Mouse (Mus musculus): ENCODE measurements at regions not wholly inside any gene's neighbourhood (a gene's known extent, or its start where the extent isn't known, plus 50 kb on each side); places are given as distances from the start of the nearest gene placed in this dataset.

- Histone ChIP-seq H3K4me2 (no peak overlapping the region), H3K4me1 (replicated peaks) (no peaks in the 10 kb centered on the region), H3K9ac (no peak overlapping the region), H3K27me3 (no peaks in the 10 kb centered on the region), H3K36me3 (replicated peaks) (no peaks in the 10 kb centered on the region), H3K27ac (replicated peaks) (no peak overlapping the region), H3K9me3 (replicated peaks) (0 out of 2 replicates have a peak, but pooled peaks cover 2% of the 10 kb centered on the region), H3K4me3 (replicated peaks) (no peak overlapping the region)
- no peak for ATAC-seq (ENCODE audit: insufficient read depth)
- WGBS (ENCODE audit: insufficient replicate concordance), result 39% methylated on average over 3 of the region's 3 CpGs
These were observed 189.5 kb downstream of the Ajap1 start for GRCm38 (mm10) chr4:153293137-153293536.

- H3K36me3 ChIP-seq (replicated peaks), result no peaks in the 10 kb centered on the region
- no peaks in the 10 kb centered on the region for H3K4me1 ChIP-seq (replicated peaks)
- H3K27me3 ChIP-seq, result no peaks in the 10 kb centered on the region
- ATAC-seq (ENCODE audit: insufficient read depth), result no peak
- no peak overlapping the region for H3K4me2 ChIP-seq
- H3K9me3 ChIP-seq (replicated peaks), result peaks cover 13% of the 10 kb centered on the region; the same call in 1 of the 2 replicates
- H3K27ac ChIP-seq (replicated peaks), result no peak overlapping the region
- no peak overlapping the region for H3K9ac ChIP-seq
- H3K4me3 ChIP-seq (replicated peaks), result no peak overlapping the region
- WGBS (ENCODE audit: insufficient replicate concordance), result 62% methylated on average over 8 of the region's 8 CpGs
These were observed 194.2 kb downstream of the Ajap1 start for GRCm38 (mm10) chr4:153288362-153288761.

GRCm38 (mm10) chr4:153284209-153284608 is 198.4 kb downstream of the Ajap1 start:
- Histone ChIP-seq H3K9me3 (replicated peaks) (peaks cover 16% of the 10 kb centered on the region), H3K27me3 (no peaks in the 10 kb centered on the region), H3K4me2 (no peak overlapping the region), H3K4me3 (replicated peaks) (no peak overlapping the region), H3K9ac (no peak overlapping the region), H3K4me1 (replicated peaks) (no peaks in the 10 kb centered on the region), H3K36me3 (replicated peaks) (no peaks in the 10 kb centered on the region), H3K27ac (replicated peaks) (no peak overlapping the region)
- ATAC-seq (ENCODE audit: insufficient read depth), result no peak
- WGBS (ENCODE audit: insufficient replicate concordance), result 75% methylated on average over 5 of the region's 5 CpGs

GRCm38 (mm10) chr4:153276571-153276970 is 206.0 kb downstream of the Ajap1 start:
- no peak overlapping the region for H3K4me2 ChIP-seq
- H3K4me1 ChIP-seq (replicated peaks), result no peaks in the 10 kb centered on the region
- H3K9ac ChIP-seq, result no peak overlapping the region
- no peak for ATAC-seq (ENCODE audit: insufficient read depth)
- H3K27ac ChIP-seq (replicated peaks), result no peak overlapping the region
- H3K27me3 ChIP-seq, result no peaks in the 10 kb centered on the region
- 0 out of 2 replicates have a peak, but pooled peaks cover 3% of the 10 kb centered on the region for H3K9me3 ChIP-seq (replicated peaks)
- no peak overlapping the region for H3K4me3 ChIP-seq (replicated peaks)
- WGBS (ENCODE audit: insufficient replicate concordance), result 60% methylated on average over 5 of the region's 5 CpGs
- H3K36me3 ChIP-seq (replicated peaks), result no peaks in the 10 kb centered on the region

GRCm38 (mm10) chr4:153271376-153271775 is 211.2 kb downstream of the Ajap1 start:
- Histone ChIP-seq H3K36me3 (replicated peaks) (no peaks in the 10 kb centered on the region), H3K4me3 (replicated peaks) (no peak overlapping the region), H3K4me2 (no peak overlapping the region), H3K27me3 (no peaks in the 10 kb centered on the region), H3K9me3 (replicated peaks) (no peaks in the 10 kb centered on the region), H3K9ac (no peak overlapping the region), H3K4me1 (replicated peaks) (no peaks in the 10 kb centered on the region), H3K27ac (replicated peaks) (no peak overlapping the region)
- no peak for ATAC-seq (ENCODE audit: insufficient read depth)
- 60% methylated on average over 5 of the region's 5 CpGs for WGBS (ENCODE audit: insufficient replicate concordance)

- Histone ChIP-seq H3K9me3 (replicated peaks) (peaks cover 10% of the 10 kb centered on the region), H3K4me1 (replicated peaks) (no peaks in the 10 kb centered on the region), H3K27ac (replicated peaks) (no peak overlapping the region), H3K4me3 (replicated peaks) (no peak overlapping the region), H3K9ac (no peak overlapping the region), H3K27me3 (no peaks in the 10 kb centered on the region), H3K4me2 (no peak overlapping the region), H3K36me3 (replicated peaks) (no peaks in the 10 kb centered on the region)
- 69% methylated on average over 15 of the region's 15 CpGs for WGBS (ENCODE audit: insufficient replicate concordance)
- no peak for ATAC-seq (ENCODE audit: insufficient read depth)
These were observed 219.3 kb downstream of the Ajap1 start for GRCm38 (mm10) chr4:153263216-153263805.

- H3K4me2 ChIP-seq, result no peak overlapping the region
- no peaks in the 10 kb centered on the region for H3K27me3 ChIP-seq
- no peak overlapping the region for H3K27ac ChIP-seq (replicated peaks)
- H3K9ac ChIP-seq, result no peak overlapping the region
- 52% methylated on average over 14 of the region's 14 CpGs for WGBS (ENCODE audit: insufficient replicate concordance)
- peaks cover 13% of the 10 kb centered on the region for H3K9me3 ChIP-seq (replicated peaks)
- no peak overlapping the region for H3K4me3 ChIP-seq (replicated peaks)
- ATAC-seq (ENCODE audit: insufficient read depth), result no peak
- no peaks in the 10 kb centered on the region for H3K36me3 ChIP-seq (replicated peaks)
- H3K4me1 ChIP-seq (replicated peaks), result no peaks in the 10 kb centered on the region
These were observed 221.6 kb downstream of the Ajap1 start for GRCm38 (mm10) chr4:153260941-153261557.

GRCm38 (mm10) chr4:153251943-153252342 is 230.7 kb downstream of the Ajap1 start:
- no peak overlapping the region for H3K4me2 ChIP-seq
- H3K4me1 ChIP-seq (replicated peaks), result no peaks in the 10 kb centered on the region
- H3K9ac ChIP-seq, result no peak overlapping the region
- H3K4me3 ChIP-seq (replicated peaks), result no peak overlapping the region
- H3K27me3 ChIP-seq, result no peaks in the 10 kb centered on the region
- no peak for ATAC-seq (ENCODE audit: insufficient read depth)
- no peaks in the 10 kb centered on the region for H3K36me3 ChIP-seq (replicated peaks)
- 50% methylated on average over 3 of the region's 3 CpGs for WGBS (ENCODE audit: insufficient replicate concordance)
- H3K9me3 ChIP-seq (replicated peaks), result no peaks in the 10 kb centered on the region
- no peak overlapping the region for H3K27ac ChIP-seq (replicated peaks)

- Histone ChIP-seq H3K9me3 (replicated peaks) (no peaks in the 10 kb centered on the region), H3K4me3 (replicated peaks) (no peak overlapping the region), H3K27ac (replicated peaks) (no peak overlapping the region), H3K27me3 (no peaks in the 10 kb centered on the region), H3K9ac (no peak overlapping the region), H3K4me2 (no peak overlapping the region), H3K4me1 (replicated peaks) (no peaks in the 10 kb centered on the region), H3K36me3 (replicated peaks) (no peaks in the 10 kb centered on the region)
- no peak for ATAC-seq (ENCODE audit: insufficient read depth)
- 60% methylated on average over 8 of the region's 8 CpGs for WGBS (ENCODE audit: insufficient replicate concordance)
These were observed 231.3 kb downstream of the Ajap1 start for GRCm38 (mm10) chr4:153251311-153251710.

- Histone ChIP-seq H3K36me3 (replicated peaks) (no peaks in the 10 kb centered on the region), H3K4me3 (replicated peaks) (no peak overlapping the region), H3K27ac (replicated peaks) (no peak overlapping the region), H3K9ac (no peak overlapping the region), H3K4me2 (no peak overlapping the region), H3K4me1 (replicated peaks) (no peaks in the 10 kb centered on the region), H3K9me3 (replicated peaks) (no peaks in the 10 kb centered on the region), H3K27me3 (no peaks in the 10 kb centered on the region)
- ATAC-seq (ENCODE audit: insufficient read depth), result no peak
- WGBS (ENCODE audit: insufficient replicate concordance), result 17% methylated on average over 12 of the region's 12 CpGs
These were observed 245.9 kb downstream of the Ajap1 start for GRCm38 (mm10) chr4:153236680-153237079.

GRCm38 (mm10) chr4:153233762-153234161 is 248.8 kb downstream of the Ajap1 start:
- Histone ChIP-seq H3K4me2 (no peak overlapping the region), H3K36me3 (replicated peaks) (no peaks in the 10 kb centered on the region), H3K27ac (replicated peaks) (no peak overlapping the region), H3K9ac (no peak overlapping the region), H3K9me3 (replicated peaks) (no peaks in the 10 kb centered on the region; the same call in 1 of the 2 replicates), H3K27me3 (no peaks in the 10 kb centered on the region), H3K4me3 (replicated peaks) (no peak overlapping the region), H3K4me1 (replicated peaks) (no peaks in the 10 kb centered on the region)
- WGBS (ENCODE audit: insufficient replicate concordance), result 53% methylated on average over 5 of the region's 5 CpGs
- ATAC-seq (ENCODE audit: insufficient read depth), result no peak

- Histone ChIP-seq H3K27me3 (no peaks in the 10 kb centered on the region), H3K4me3 (replicated peaks) (no peak overlapping the region), H3K4me1 (replicated peaks) (no peaks in the 10 kb centered on the region), H3K4me2 (no peak overlapping the region), H3K36me3 (replicated peaks) (no peaks in the 10 kb centered on the region), H3K9me3 (replicated peaks) (no peaks in the 10 kb centered on the region; the same call in 1 of the 2 replicates), H3K9ac (no peak overlapping the region), H3K27ac (replicated peaks) (no peak overlapping the region)
- no peak for ATAC-seq (ENCODE audit: insufficient read depth)
- 40% methylated on average over 5 of the region's 5 CpGs for WGBS (ENCODE audit: insufficient replicate concordance)
These were observed 253.4 kb downstream of the Ajap1 start for GRCm38 (mm10) chr4:153229221-153229620.
